Comparison of ENCODE assay signal across 20 mouse cellular contexts in genomic region chr16:77318150-77318549, GRCm38 (mm10).
"Had no signal": no experiment of that assay in that cellular context is flagged by ENCODE, and none has a peak within 500 bp of the region (broad histone marks: within the 10 kb centered on the region; RNA-seq: fewer than 3 reads in every experiment).

No protein-coding gene starts in this region.

- H3K27ac ChIP-seq: kidney, postnatal 0 days; layer of hippocampus, adult 2 months; limb, embryonic 10.5 days; limb, embryonic 13.5 days; liver, embryonic 12.5 days; liver, embryonic 15.5 days; lung, embryonic 15.5 days; stomach, embryonic 15.5 days had no signal

- DNase-seq: kidney, adult 2 months; kidney, postnatal 25 days; layer of hippocampus, adult 9-11 months; liver; lung, adult 18-20 months; lung, postnatal 10 days; lung, postnatal 4 days; midbrain, embryonic 14.5 days; right cerebral cortex, adult 18-20 months; right cerebral cortex, postnatal 14 days; spleen, adult 18-20 months; thymus, postnatal 25 days had no signal

- H3K4me1 ChIP-seq: limb, embryonic 13.5 days; liver, embryonic 12.5 days; liver, embryonic 15.5 days; lung, embryonic 15.5 days; stomach, embryonic 15.5 days had no signal

- H3K4me3 ChIP-seq: layer of hippocampus, adult 2 months; limb, embryonic 10.5 days; limb, embryonic 13.5 days; liver, embryonic 12.5 days; liver, embryonic 15.5 days; lung, embryonic 15.5 days; stomach, embryonic 15.5 days had no signal

- ATAC-seq: liver, embryonic 12.5 days had no signal
